Mouse (Mus musculus) lung, postnatal 0 days (tissue): Measurements from ENCODE around the gene T2. TPM values are rescaled to one million over a fixed set of nuclear protein-coding genes. Genes with fewer than 3 reads are reported as not detected.

Experiments used
- ATAC-seq: fragments of 200-750 bp; cut with Nextera tagmentation; 2 replicates; pipeline ENCODE4 v1.8.0; 2017; ENCODE audit warnings: moderate library complexity
- DNase-seq: peaks from one replicate; pipeline ENCODE4 v3.0.0-alpha.2; 2016; ENCODE audit warnings: low spot score
- H3K27ac ChIP-seq: fragments of 300-500 bp; sonication (generic); 2 replicates; pipeline ENCODE4 v1.5.1; 2014; ENCODE audit warnings: antibody characterized with exemption, mild to moderate bottlenecking, low read length, mixed read lengths
- H3K27me3 ChIP-seq: fragments of 300-500 bp; sonication (generic); replicated peaks from 2 replicates; pipeline ENCODE4 v1.6.1; 2014; ENCODE audit warnings: low read length, mixed read lengths; ENCODE audit not compliant: insufficient read depth
- H3K36me3 ChIP-seq: fragments of 300-500 bp; sonication (generic); 2 replicates; pipeline ENCODE4 v1.6.1; 2014; ENCODE audit warnings: low read length, mixed read lengths; ENCODE audit not compliant: insufficient read depth
- H3K4me1 ChIP-seq: fragments of 300-500 bp; sonication (generic); 2 replicates; pipeline ENCODE4 v1.6.1; 2014; ENCODE audit warnings: antibody characterized with exemption, low read depth, low read length, mixed read lengths; ENCODE audit not compliant: insufficient read depth
- H3K4me2 ChIP-seq: fragments of 300-500 bp; sonication (generic); replicated peaks from 2 replicates; pipeline ENCODE4 v1.6.1; 2014; ENCODE audit warnings: low read depth, mild to moderate bottlenecking, low read length, moderate library complexity, mixed read lengths
- H3K4me3 ChIP-seq: fragments of 300-500 bp; sonication (generic); 2 replicates; pipeline ENCODE4 v1.5.1; 2014; ENCODE audit warnings: low read depth, low read length
- H3K9ac ChIP-seq: fragments of 300-500 bp; sonication (generic); replicated peaks from 2 replicates; pipeline ENCODE4 v1.6.1; 2014; ENCODE audit warnings: low read depth, mild to moderate bottlenecking
- H3K9me3 ChIP-seq: fragments of 300-500 bp; sonication (generic); 2 replicates; pipeline ENCODE4 v1.6.1; 2016; ENCODE audit warnings: low read length, mixed read lengths
- CTCF ChIP-seq: IDR thresholded peaks from 2 replicates; pipeline ENCODE4 v1.5.1; 2016; ENCODE audit warnings: antibody characterized with exemption, mild to moderate bottlenecking
- EP300 ChIP-seq: IDR thresholded peaks from 2 replicates; pipeline ENCODE4 v1.6.1; 2016; ENCODE audit warnings: antibody characterized with exemption, mild to moderate bottlenecking, control low read depth
- WGBS: fragments of 180-500 bp; shearing (Covaris S2); extraction: QIAGEN DNeasy Blood & Tissue Kit; methylation state at CpG from one replicate; pipeline ENCODE4 v1.1.7; 2014; 5-methylcytosine and 5-hydroxymethylcytosine counted together
- polyA plus RNA-seq: library from polyadenylated mRNA; unstranded; fragments of >200 nt; fragmentation: Nextera tagmentation; extraction: Ambion mirVana; gene quantifications from 2 replicates; pipeline ENCODE4 v1.2.1, GENCODE M21; 2015

T2 gene
- polyA plus RNA-seq, 1 experiment from 2014 or later = 0.93 TPM

GRCm38 (mm10) chr17:8370634-8371229 lies 14.9 kb downstream of the T2 start:
- 45% methylated on average over 13 of the region's 13 CpGs for WGBS
- ATAC-seq (no peak), DNase-seq (no peak)
- H3K4me3 ChIP-seq = no peak overlapping the region
- no peak overlapping the region for H3K9ac ChIP-seq
- TF ChIP-seq CTCF (no peak), EP300 (no peak)
- H3K9me3 ChIP-seq = no peaks in the 10 kb centered on the region
- H3K36me3 ChIP-seq = no peaks in the 10 kb centered on the region
- H3K27me3 ChIP-seq = no peaks in the 10 kb centered on the region
- H3K4me2 ChIP-seq = no peak overlapping the region
- no peaks in the 10 kb centered on the region for H3K4me1 ChIP-seq
- no peak overlapping the region for H3K27ac ChIP-seq

- Histone ChIP-seq H3K4me3 (no peak overlapping the region), H3K9ac (no peak overlapping the region), H3K4me1 (no peaks in the 10 kb centered on the region), H3K27me3 (no peaks in the 10 kb centered on the region), H3K9me3 (no peaks in the 10 kb centered on the region), H3K4me2 (peak overlapping the region; percentile 46), H3K36me3 (no peaks in the 10 kb centered on the region), H3K27ac (0 out of 2 replicates have a peak overlapping the region, but pooled peaks have one; percentile 6)
- WGBS = 1% methylated on average over 7 of the region's 7 CpGs
- peak; percentile 67 for DNase-seq
- no peak for TF ChIP-seq EP300
- no peak for TF ChIP-seq CTCF
- peak; percentile 77 for ATAC-seq
Observed at GRCm38 (mm10) chr17:8371834-8372233, 16.0 kb downstream of the T2 start.

GRCm38 (mm10) chr17:8372286-8373046 lies 16.7 kb downstream of the T2 start:
- Histone ChIP-seq H3K27me3 (no peaks in the 10 kb centered on the region), H3K9ac (no peak overlapping the region), H3K4me2 (peak overlapping the region; percentile 46), H3K27ac (0 out of 2 replicates have a peak overlapping the region, but pooled peaks have one; percentile 6), H3K4me1 (no peaks in the 10 kb centered on the region), H3K9me3 (no peaks in the 10 kb centered on the region), H3K4me3 (no peak overlapping the region), H3K36me3 (no peaks in the 10 kb centered on the region)
- TF ChIP-seq CTCF = peak; percentile 90
- TF ChIP-seq EP300 = no peak
- ATAC-seq (peak; percentile 59), DNase-seq (peak; percentile 88)
- WGBS = 4% methylated on average over 18 of the region's 18 CpGs

- 57% methylated on average over 5 of the region's 5 CpGs for WGBS
- no peaks in the 10 kb centered on the region for H3K4me1 ChIP-seq
- no peak overlapping the region for H3K9ac ChIP-seq
- H3K27ac ChIP-seq = no peak overlapping the region
- DNase-seq (no peak), ATAC-seq (no peak)
- H3K27me3 ChIP-seq = no peaks in the 10 kb centered on the region
- H3K4me3 ChIP-seq = no peak overlapping the region
- no peak overlapping the region for H3K4me2 ChIP-seq
- no peaks in the 10 kb centered on the region for H3K36me3 ChIP-seq
- H3K9me3 ChIP-seq = no peaks in the 10 kb centered on the region
- TF ChIP-seq CTCF = no peak
Observed at GRCm38 (mm10) chr17:8377298-8377697, 21.5 kb downstream of the T2 start.

- Histone ChIP-seq H3K27ac (no peak overlapping the region), H3K27me3 (peaks cover 8% of the 10 kb centered on the region), H3K36me3 (no peaks in the 10 kb centered on the region), H3K9me3 (no peaks in the 10 kb centered on the region), H3K4me3 (no peak overlapping the region), H3K4me2 (no peak overlapping the region), H3K9ac (no peak overlapping the region), H3K4me1 (no peaks in the 10 kb centered on the region)
- no peak for TF ChIP-seq EP300
- DNase-seq (no peak), ATAC-seq (no peak)
- 87% methylated on average over 2 of the region's 2 CpGs for WGBS
Observed at GRCm38 (mm10) chr17:8385441-8385840, 29.6 kb downstream of the T2 start.

- no peak overlapping the region for H3K27ac ChIP-seq
- peaks cover 8% of the 10 kb centered on the region for H3K27me3 ChIP-seq
- no peaks in the 10 kb centered on the region for H3K36me3 ChIP-seq
- H3K4me2 ChIP-seq = no peak overlapping the region
- H3K4me3 ChIP-seq = no peak overlapping the region
- TF ChIP-seq EP300 (no peak), CTCF (peak; percentile 61)
- no peak overlapping the region for H3K9ac ChIP-seq
- H3K4me1 ChIP-seq = no peaks in the 10 kb centered on the region
- no peak for ATAC-seq
- 2% methylated on average over 13 of the region's 13 CpGs for WGBS
- no peaks in the 10 kb centered on the region for H3K9me3 ChIP-seq
- DNase-seq = no peak
Observed at GRCm38 (mm10) chr17:8388463-8388862, 32.7 kb downstream of the T2 start.
